Mouse (Mus musculus): ENCODE data around the gene Zfr. TPM values are rescaled to one million over a fixed set of nuclear protein-coding genes. Genes with fewer than 3 reads are reported as not detected.
"Not testable (repeated sequence)": the region's sequence is repeated elsewhere in the genome, so short reads cannot be mapped to it uniquely, and the experiment has no call there.

The Zfr gene
- polyA plus RNA-seq, 1 experiment from 2014 or later = 87.7 TPM

- H3K9ac ChIP-seq = no peak overlapping the region
- no peak for ATAC-seq (ENCODE audit: extremely low read depth, insufficient number of reproducible peaks, low FRiP score, low TSS enrichment)
- no peaks in the 10 kb centered on the region for H3K27me3 ChIP-seq (replicated peaks)
- H3K4me1 ChIP-seq = peaks cover 45% of the 10 kb centered on the region
- H3K27ac ChIP-seq (replicated peaks) = no peak overlapping the region
- H3K9me3 ChIP-seq = no peaks in the 10 kb centered on the region
- peaks cover 46% of the 10 kb centered on the region for H3K36me3 ChIP-seq
- no peak overlapping the region for H3K4me2 ChIP-seq
- no peak overlapping the region for H3K4me3 ChIP-seq
- 79% methylated on average over 6 of the region's 6 CpGs for WGBS
Measured at GRCm38 (mm10) chr15:12136371-12136770, 18.7 kb downstream of the Zfr start.

- Histone ChIP-seq H3K27ac (replicated peaks) (no peak overlapping the region), H3K9me3 (no peaks in the 10 kb centered on the region), H3K4me2 (no peak overlapping the region), H3K4me1 (peaks cover 16% of the 10 kb centered on the region), H3K4me3 (no peak overlapping the region), H3K9ac (no peak overlapping the region), H3K36me3 (peaks cover 73% of the 10 kb centered on the region), H3K27me3 (replicated peaks) (no peaks in the 10 kb centered on the region)
- 62% methylated on average over 8 of the region's 8 CpGs for WGBS
- ATAC-seq (ENCODE audit: extremely low read depth, insufficient number of reproducible peaks, low FRiP score, low TSS enrichment) = no peak
Measured at GRCm38 (mm10) chr15:12140985-12141729, 23.5 kb downstream of the Zfr start.

GRCm38 (mm10) chr15:12147423-12147822, 29.8 kb downstream of the Zfr start:
- Histone ChIP-seq H3K4me1 (no peaks in the 10 kb centered on the region), H3K4me3 (no peak overlapping the region), H3K36me3 (peaks cover 82% of the 10 kb centered on the region), H3K27ac (replicated peaks) (no peak overlapping the region), H3K9me3 (no peaks in the 10 kb centered on the region), H3K27me3 (replicated peaks) (no peaks in the 10 kb centered on the region), H3K9ac (no peak overlapping the region), H3K4me2 (no peak overlapping the region)
- 95% methylated on average over 2 of the region's 2 CpGs for WGBS
- ATAC-seq (ENCODE audit: extremely low read depth, insufficient number of reproducible peaks, low FRiP score, low TSS enrichment) = no peak

- H3K4me1 ChIP-seq = no peaks in the 10 kb centered on the region
- ATAC-seq (ENCODE audit: extremely low read depth, insufficient number of reproducible peaks, low FRiP score, low TSS enrichment) = no peak
- no peaks in the 10 kb centered on the region for H3K9me3 ChIP-seq
- H3K27me3 ChIP-seq (replicated peaks) = no peaks in the 10 kb centered on the region
- H3K4me2 ChIP-seq = no peak overlapping the region
- H3K36me3 ChIP-seq = peaks cover 85% of the 10 kb centered on the region
- H3K27ac ChIP-seq (replicated peaks) = no peak overlapping the region
- H3K4me3 ChIP-seq = no peak overlapping the region
- 90% methylated on average over 6 of the region's 6 CpGs for WGBS
- no peak overlapping the region for H3K9ac ChIP-seq
Measured at GRCm38 (mm10) chr15:12149501-12149900, 31.9 kb downstream of the Zfr start.

- no peak overlapping the region for H3K4me2 ChIP-seq
- H3K9me3 ChIP-seq = no peaks in the 10 kb centered on the region
- H3K4me3 ChIP-seq = no peak overlapping the region
- 64% methylated on average over 3 of the region's 3 CpGs for WGBS
- ATAC-seq (ENCODE audit: extremely low read depth, insufficient number of reproducible peaks, low FRiP score, low TSS enrichment) = no peak
- H3K36me3 ChIP-seq = peaks cover 89% of the 10 kb centered on the region
- H3K27ac ChIP-seq (replicated peaks) = no peak overlapping the region
- no peaks in the 10 kb centered on the region for H3K4me1 ChIP-seq
- H3K9ac ChIP-seq = no peak overlapping the region
- no peaks in the 10 kb centered on the region for H3K27me3 ChIP-seq (replicated peaks)
Measured at GRCm38 (mm10) chr15:12153747-12154146, 36.1 kb downstream of the Zfr start.

- H3K4me3 ChIP-seq = no peak overlapping the region
- 80% methylated on average over 5 of the region's 5 CpGs for WGBS
- no peaks in the 10 kb centered on the region for H3K4me1 ChIP-seq
- no peaks in the 10 kb centered on the region for H3K27me3 ChIP-seq (replicated peaks)
- no peak overlapping the region for H3K9ac ChIP-seq
- H3K36me3 ChIP-seq = peaks cover 90% of the 10 kb centered on the region
- no peak overlapping the region for H3K27ac ChIP-seq (replicated peaks)
- no peaks in the 10 kb centered on the region for H3K9me3 ChIP-seq
- no peak overlapping the region for H3K4me2 ChIP-seq
- no peak for ATAC-seq (ENCODE audit: extremely low read depth, insufficient number of reproducible peaks, low FRiP score, low TSS enrichment)
Measured at GRCm38 (mm10) chr15:12178126-12178525, 60.5 kb downstream of the Zfr start.

- H3K36me3 ChIP-seq = peaks cover 84% of the 10 kb centered on the region
Measured at GRCm38 (mm10) chr15:12181181-12181805, 63.7 kb downstream of the Zfr start.

GRCm38 (mm10) chr15:12193880-12194816, 76.5 kb downstream of the Zfr start:
- ATAC-seq (ENCODE audit: extremely low read depth, insufficient number of reproducible peaks, low FRiP score, low TSS enrichment) = no peak
- Histone ChIP-seq H3K27ac (replicated peaks) (peak overlapping the region; percentile 75), H3K9ac (peak overlapping the region; percentile 66), H3K4me3 (peak overlapping the region; percentile 27), H3K36me3 (peaks cover 23% of the 10 kb centered on the region), H3K4me1 (peaks cover 37% of the 10 kb centered on the region), H3K27me3 (replicated peaks) (no peaks in the 10 kb centered on the region), H3K9me3 (no peaks in the 10 kb centered on the region), H3K4me2 (peak overlapping the region; percentile 62)
- WGBS = 16% methylated on average over 25 of the region's 25 CpGs

More at GRCm38 (mm10) chr15:12181181-12181805, 63.7 kb downstream of the Zfr start:
- not testable (repeated sequence) for H3K9me3 ChIP-seq; H3K4me2 ChIP-seq; H3K27ac ChIP-seq (replicated peaks); ATAC-seq (ENCODE audit: extremely low read depth, insufficient number of reproducible peaks, low FRiP score, low TSS enrichment); H3K4me1 ChIP-seq; H3K9ac ChIP-seq; H3K27me3 ChIP-seq (replicated peaks); H3K4me3 ChIP-seq
- 67% methylated on average over 13 of the region's 13 CpGs for WGBS

- Histone ChIP-seq H3K27me3 (replicated peaks) (no peaks in the 10 kb centered on the region), H3K9me3 (no peaks in the 10 kb centered on the region), H3K4me2 (peak overlapping the region; percentile 62), H3K9ac (peak overlapping the region; percentile 66), H3K27ac (replicated peaks) (peak overlapping the region; percentile 75), H3K4me1 (peaks cover 37% of the 10 kb centered on the region), H3K36me3 (peaks cover 20% of the 10 kb centered on the region), H3K4me3 (peak overlapping the region; percentile 27)
- 36% methylated on average over 20 of the region's 20 CpGs for WGBS
- no peak for ATAC-seq (ENCODE audit: extremely low read depth, insufficient number of reproducible peaks, low FRiP score, low TSS enrichment)
Measured at GRCm38 (mm10) chr15:12194817-12195735, 77.4 kb downstream of the Zfr start.

- no peak for ATAC-seq (ENCODE audit: extremely low read depth, insufficient number of reproducible peaks, low FRiP score, low TSS enrichment)
Measured at GRCm38 (mm10) chr15:12195966-12196365, 78.3 kb downstream of the Zfr start.

More at GRCm38 (mm10) chr15:12195966-12196365, 78.3 kb downstream of the Zfr start:
- WGBS = 81% methylated on average over 5 of the region's 6 CpGs
- Histone ChIP-seq H3K4me3 (no peak overlapping the region), H3K4me1 (peaks cover 37% of the 10 kb centered on the region), H3K27me3 (replicated peaks) (no peaks in the 10 kb centered on the region), H3K9me3 (no peaks in the 10 kb centered on the region), H3K36me3 (peaks cover 11% of the 10 kb centered on the region), H3K27ac (replicated peaks) (no peak overlapping the region), H3K4me2 (no peak overlapping the region), H3K9ac (no peak overlapping the region)

Measured in heart, embryonic 13.5 days (tissue).